Mouse (Mus musculus) C2C12 (cell line): ENCODE measurements around the gene 9130213A22Rik. TPM values are rescaled to one million over a fixed set of nuclear protein-coding genes. Genes with fewer than 3 reads are reported as not detected.
"Not testable (repeated sequence)": the region's sequence is repeated elsewhere in the genome, so short reads cannot be mapped to it uniquely, and the experiment has no call there.

ENCODE experiments used
- H3K27me3 ChIP-seq: one replicate; pipeline ENCODE4 v1.6.1; 2011; ENCODE audit not compliant: control insufficient read depth, insufficient read depth, insufficient read length
- H3K36me3 ChIP-seq: one replicate; pipeline ENCODE4 v1.6.1; 2011; ENCODE audit not compliant: control insufficient read depth, insufficient read depth
- H3K4me3 ChIP-seq: one replicate; pipeline ENCODE4 v1.5.1; 2011; ENCODE audit warnings: mild to moderate bottlenecking, control low read depth; ENCODE audit not compliant: poor library complexity, insufficient read depth, severe bottlenecking
- H3K79me2 ChIP-seq: one replicate; pipeline ENCODE4 v1.6.1; 2011; ENCODE audit not compliant: control insufficient read depth, insufficient read depth
- H3K79me3 ChIP-seq: one replicate; pipeline ENCODE4 v1.6.1; 2011; ENCODE audit warnings: low read depth, control low read depth
- H3ac ChIP-seq: one replicate; pipeline ENCODE3; 2011; ENCODE audit warnings: low read depth; ENCODE audit not compliant: control insufficient read depth, insufficient read length
- CEBPB ChIP-seq: IDR thresholded peaks from one replicate; pipeline ENCODE4 v1.6.1; 2011; ENCODE audit warnings: low read depth, mild to moderate bottlenecking, control low read depth, moderate library complexity
- CTCF ChIP-seq: IDR thresholded peaks from one replicate; pipeline ENCODE4 v1.5.1; 2011; ENCODE audit not compliant: control insufficient read depth, insufficient read depth, insufficient read length
- FOSL1 ChIP-seq: IDR thresholded peaks from one replicate; pipeline ENCODE4 v1.8.0; 2011; ENCODE audit warnings: mild to moderate bottlenecking, low read length; ENCODE audit not compliant: poor library complexity, insufficient read depth, severe bottlenecking
- MAX ChIP-seq: IDR thresholded peaks from one replicate; pipeline ENCODE4 v1.6.1; 2011; ENCODE audit warnings: mild to moderate bottlenecking, control low read depth
- MYOD1 ChIP-seq: IDR thresholded peaks from one replicate; pipeline ENCODE4 v1.6.1; 2011; ENCODE audit warnings: low read depth; ENCODE audit not compliant: control insufficient read depth, insufficient read length
- MYOG ChIP-seq: IDR thresholded peaks from one replicate; pipeline ENCODE4 v1.6.1; 2011; ENCODE audit not compliant: control insufficient read depth, insufficient read length; ENCODE audit errors: extremely low read depth
- USF1 ChIP-seq: IDR thresholded peaks from one replicate; pipeline ENCODE4 v1.6.1; 2011; ENCODE audit warnings: low read depth, mild to moderate bottlenecking, control low read depth, moderate library complexity
- polyA plus RNA-seq: library from polyadenylated mRNA; unstranded; fragments of >200 nt; fragmentation: generic; extraction: Trizol; gene quantifications from one replicate; pipeline ENCODE4 v1.2.1, GENCODE M21; 2012; ENCODE audit warnings: missing spikeins

The 9130213A22Rik gene
- polyA plus RNA-seq, 1 experiment = 0.21 TPM

DNA sequence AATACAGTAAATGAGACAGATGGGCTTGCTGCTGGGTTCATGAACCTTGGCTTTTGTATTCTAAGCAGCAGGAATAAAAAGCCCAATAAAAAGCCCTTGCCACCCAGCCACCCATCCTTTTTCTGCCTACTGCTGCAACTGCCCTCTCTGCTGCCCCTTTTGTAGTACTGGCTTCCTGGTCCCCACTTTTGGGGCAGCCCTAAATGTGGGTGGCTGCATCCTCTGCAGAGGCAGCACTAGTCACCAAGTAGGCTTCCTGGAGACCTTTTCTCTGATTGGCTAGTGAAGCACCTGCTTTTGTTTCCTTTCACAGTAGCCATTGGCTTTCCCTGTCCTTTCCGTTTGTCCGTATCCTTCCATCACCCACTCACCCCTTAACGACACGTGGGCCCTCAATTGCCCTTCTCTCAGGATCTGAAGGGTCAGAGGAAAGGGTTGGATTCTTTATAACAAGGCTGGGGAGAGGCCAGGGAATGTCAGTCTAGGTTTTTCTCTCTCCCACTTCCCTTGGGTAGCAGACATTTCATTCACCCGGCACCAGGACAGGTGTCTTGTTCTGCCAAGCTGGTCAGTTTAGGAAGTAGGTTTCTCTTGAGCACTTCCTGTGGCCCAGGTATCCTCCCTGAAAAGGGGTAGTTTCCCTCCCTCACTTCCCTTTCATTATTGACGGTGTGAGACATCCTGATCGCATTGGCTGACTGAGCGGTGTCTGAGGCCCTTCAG is 24.2 kb downstream of the 9130213A22Rik start:
- TF ChIP-seq CEBPB (no peak), MYOD1 (no peak), FOSL1 (no peak), MYOG (no peak), MAX (no peak), USF1 (no peak), CTCF (no peak)
- Histone ChIP-seq H3K36me3 (peaks cover 20% of the 10 kb centered on the region), H3K79me3 (peaks cover 3% of the 10 kb centered on the region), H3K79me2 (peaks cover 25% of the 10 kb centered on the region), H3K27me3 (no peaks in the 10 kb centered on the region), H3K4me3 (no peak overlapping the region), H3ac (no peak overlapping the region)

- H3K79me3 ChIP-seq = peaks cover 3% of the 10 kb centered on the region
- TF ChIP-seq USF1 (peak; percentile 96), MYOD1 (peak; percentile 35), FOSL1 (no peak), CEBPB (no peak), CTCF (no peak), MYOG (no peak), MAX (peak; percentile 96)
- no peaks in the 10 kb centered on the region for H3K27me3 ChIP-seq
- H3K79me2 ChIP-seq = peaks cover 25% of the 10 kb centered on the region
- peak overlapping the region; percentile 43 for H3ac ChIP-seq
- H3K4me3 ChIP-seq = peak overlapping the region; percentile 2
- H3K36me3 ChIP-seq = peaks cover 16% of the 10 kb centered on the region
Measured at GRCm38 (mm10) chr11:69096987-69097900, 25.1 kb downstream of the 9130213A22Rik start.

- Histone ChIP-seq H3K27me3 (no peaks in the 10 kb centered on the region), H3K79me2 (peaks cover 29% of the 10 kb centered on the region), H3K36me3 (peaks cover 17% of the 10 kb centered on the region), H3ac (peak overlapping the region; percentile 43), H3K4me3 (peak overlapping the region; percentile 12), H3K79me3 (peaks cover 3% of the 10 kb centered on the region)
- TF ChIP-seq CTCF (no peak), CEBPB (no peak), FOSL1 (no peak), MAX (no peak)
Measured at GRCm38 (mm10) chr11:69096360-69096986, 25.9 kb downstream of the 9130213A22Rik start.

GRCm38 (mm10) chr11:69095511-69096231 is 26.7 kb downstream of the 9130213A22Rik start:
- H3K79me3 ChIP-seq = peaks cover 3% of the 10 kb centered on the region
- H3K36me3 ChIP-seq = peaks cover 17% of the 10 kb centered on the region
- H3K79me2 ChIP-seq = peaks cover 29% of the 10 kb centered on the region
- H3K27me3 ChIP-seq = no peaks in the 10 kb centered on the region
- H3ac ChIP-seq = peak overlapping the region; percentile 63
- TF ChIP-seq CTCF (no peak), MYOD1 (no peak), MAX (no peak), MYOG (no peak), CEBPB (no peak), USF1 (no peak), FOSL1 (no peak)
- peak overlapping the region; percentile 32 for H3K4me3 ChIP-seq

- peak within 1 kb of the TSS; percentile 32 for H3K4me3 ChIP-seq
- H3K36me3 ChIP-seq = peaks cover 19% of the 10 kb centered on the region
- no peak for TF ChIP-seq FOSL1
- peak; percentile 83 for TF ChIP-seq USF1
- peak; percentile 53 for TF ChIP-seq CEBPB
- TF ChIP-seq MAX = peak; percentile 99
- TF ChIP-seq MYOG = no peak
- no peak for TF ChIP-seq MYOD1
- TF ChIP-seq CTCF = no peak
- H3K79me2 ChIP-seq = peaks cover 30% of the 10 kb centered on the region
- peaks cover 6% of the 10 kb centered on the region for H3K79me3 ChIP-seq
- peak within 1 kb of the TSS; percentile 63 for H3ac ChIP-seq
- H3K27me3 ChIP-seq = no peaks in the 10 kb centered on the region
Measured at GRCm38 (mm10) chr11:69094697-69095429, 27.5 kb downstream of the 9130213A22Rik start, which contains the start of gene Per1. Gene Per1, plus strand, starts transcription at chr11:69095217.

DNA sequence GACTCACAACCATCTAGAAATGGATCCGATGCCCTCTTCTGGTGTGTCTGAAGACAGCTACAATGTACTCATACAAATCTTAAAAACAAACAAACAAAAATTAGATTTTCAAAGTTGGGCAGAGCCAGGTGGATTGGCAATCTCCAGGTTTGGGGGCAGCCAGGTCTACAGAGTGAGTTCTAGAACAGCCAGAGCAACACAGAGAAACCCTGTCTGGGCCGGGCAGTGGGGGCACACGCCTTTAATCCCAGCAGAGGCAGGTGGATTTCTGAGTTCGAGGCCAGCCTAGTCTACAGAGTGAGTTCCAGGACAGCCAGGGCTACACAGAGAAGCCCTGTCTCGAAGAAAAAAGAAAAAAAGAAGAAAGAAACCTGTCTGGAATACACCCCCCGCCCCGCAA is 28.5 kb downstream of the 9130213A22Rik start:
- H3K27me3 ChIP-seq, H3K4me3 ChIP-seq, H3ac ChIP-seq: not testable (repeated sequence)
- peaks cover 14% of the 10 kb centered on the region for H3K79me3 ChIP-seq
- H3K79me2 ChIP-seq = peaks cover 32% of the 10 kb centered on the region
- peaks cover 22% of the 10 kb centered on the region for H3K36me3 ChIP-seq
